Mouse (Mus musculus) C2C12 (cell line): Measurements from ENCODE around the gene Sox6.

Source experiments
- CTCF ChIP-seq: IDR thresholded peaks from one replicate; pipeline ENCODE4 v1.5.1; 2011; ENCODE audit not compliant: control insufficient read depth, insufficient read depth, insufficient read length
- FOSL1 ChIP-seq: IDR thresholded peaks from one replicate; pipeline ENCODE4 v1.8.0; 2011; ENCODE audit warnings: mild to moderate bottlenecking, low read length; ENCODE audit not compliant: poor library complexity, insufficient read depth, severe bottlenecking
- MYOD1 ChIP-seq: IDR thresholded peaks from one replicate; pipeline ENCODE4 v1.6.1; 2011; ENCODE audit warnings: low read depth; ENCODE audit not compliant: control insufficient read depth, insufficient read length

DNA sequence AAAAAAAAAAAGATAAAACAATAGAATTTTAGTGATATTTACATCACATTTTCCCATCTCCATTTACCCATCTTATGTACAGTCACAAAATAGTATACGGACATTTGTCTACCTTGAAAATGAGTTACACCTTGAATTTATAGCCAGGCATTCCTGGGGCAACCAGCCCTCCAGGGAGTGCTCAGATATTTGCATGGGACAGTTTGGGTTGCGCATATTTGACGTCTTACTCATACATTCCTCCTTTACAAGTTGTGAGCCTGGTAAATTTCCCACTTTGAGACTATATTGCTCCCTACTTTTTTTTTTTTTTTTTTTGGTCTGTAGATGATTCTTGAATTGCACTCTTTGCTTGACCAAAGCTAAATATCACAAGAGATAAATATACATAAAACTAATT lies 407.9 kb downstream of the Sox6 start:
- TF ChIP-seq CTCF (no peak), MYOD1 (no peak), FOSL1 (no peak)
